Mouse (Mus musculus) ES-Bruce4 (cell line): Measurements from ENCODE around the gene Endou.

Experiments used
- CTCF ChIP-seq: IDR thresholded peaks from one replicate; pipeline ENCODE4 v1.8.1; 2011; ENCODE audit warnings: low read depth, low read length
- EP300 ChIP-seq: IDR thresholded peaks from 2 replicates; pipeline ENCODE4 v1.6.1; 2011; ENCODE audit warnings: low read depth, low read length; ENCODE audit not compliant: insufficient read depth

DNA sequence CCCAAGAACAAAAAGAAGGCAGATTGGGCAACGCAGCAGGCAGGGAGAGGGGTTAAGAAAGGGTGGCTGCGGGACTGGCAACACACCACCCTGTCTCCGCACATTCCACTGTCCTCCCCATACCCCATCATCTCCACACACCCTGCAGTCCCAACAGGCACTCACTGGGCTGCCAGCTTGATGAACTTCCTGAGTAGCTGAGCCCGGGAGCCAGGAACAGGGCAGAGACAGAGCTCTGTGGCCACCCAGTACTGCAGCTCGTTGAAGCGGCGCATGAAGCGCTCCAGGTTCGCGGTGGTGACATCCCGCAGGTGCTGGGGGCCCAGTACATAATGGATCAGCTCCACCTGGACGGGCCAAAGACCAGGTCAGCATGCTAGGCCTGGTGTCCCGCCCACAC is 18.7 kb upstream of the Endou start:
- TF ChIP-seq CTCF: no peak
- TF ChIP-seq EP300: no peak
